Mouse (Mus musculus) intestine, embryonic 15.5 days (tissue): ENCODE data around the gene Il17rd. TPM values are rescaled to one million over a fixed set of nuclear protein-coding genes. Genes with fewer than 3 reads are reported as not detected.

Experiments
- ATAC-seq: fragments of 200-750 bp; cut with Nextera tagmentation; 2 replicates; pipeline ENCODE4 v1.8.0; 2017; ENCODE audit warnings: moderate TSS enrichment, moderate library complexity
- H3K27ac ChIP-seq: fragments of 300-500 bp; sonication (generic); 2 replicates; pipeline ENCODE4 v1.5.1; 2015; ENCODE audit warnings: mild to moderate bottlenecking, inconsistent platforms
- H3K27me3 ChIP-seq: fragments of 300-500 bp; sonication (generic); replicated peaks from 2 replicates; pipeline ENCODE4 v1.6.1; 2015; ENCODE audit warnings: inconsistent platforms
- H3K36me3 ChIP-seq: fragments of 300-500 bp; sonication (generic); 2 replicates; pipeline ENCODE4 v1.6.1; 2015; ENCODE audit warnings: inconsistent platforms
- H3K4me1 ChIP-seq: fragments of 300-500 bp; sonication (generic); replicated peaks from 2 replicates; pipeline ENCODE4 v1.6.1; 2015; ENCODE audit warnings: inconsistent platforms
- H3K4me2 ChIP-seq: fragments of 300-500 bp; sonication (generic); replicated peaks from 2 replicates; pipeline ENCODE4 v1.6.1; 2015; ENCODE audit warnings: mild to moderate bottlenecking, inconsistent platforms
- H3K4me3 ChIP-seq: fragments of 300-500 bp; sonication (generic); replicated peaks from 2 replicates; pipeline ENCODE4 v1.5.1; 2015; ENCODE audit warnings: inconsistent platforms
- H3K9ac ChIP-seq: fragments of 300-500 bp; sonication (generic); 2 replicates; pipeline ENCODE4 v1.6.1; 2015; ENCODE audit warnings: inconsistent platforms
- H3K9me3 ChIP-seq: fragments of 300-500 bp; sonication (generic); 2 replicates; pipeline ENCODE4 v1.6.1; 2016; ENCODE audit warnings: inconsistent platforms
- WGBS: fragments of 180-500 bp; shearing (Covaris S2); methylation state at CpG from one replicate; pipeline ENCODE4 v1.1.7; 2015; 5-methylcytosine and 5-hydroxymethylcytosine counted together
- polyA plus RNA-seq: library from polyadenylated mRNA; unstranded; fragments of >200 nt; fragmentation: Nextera tagmentation; extraction: Ambion mirVana; gene quantifications from 2 replicates; pipeline ENCODE4 v1.2.1, GENCODE M21; 2015

Il17rd gene
- polyA plus RNA-seq, 1 experiment from 2014 or later = 1.9 TPM

- 65% methylated on average over 4 of the region's 4 CpGs for WGBS
- no peak overlapping the region for H3K4me3 ChIP-seq
- H3K27ac ChIP-seq = no peak overlapping the region
- H3K36me3 ChIP-seq = no peaks in the 10 kb centered on the region
- no peak for ATAC-seq
- H3K4me2 ChIP-seq = no peak overlapping the region
- no peaks in the 10 kb centered on the region for H3K4me1 ChIP-seq
- no peak overlapping the region for H3K9ac ChIP-seq
- H3K9me3 ChIP-seq = no peaks in the 10 kb centered on the region
- no peaks in the 10 kb centered on the region for H3K27me3 ChIP-seq
Observed at GRCm38 (mm10) chr14:27024664-27025063, 14.1 kb upstream of the Il17rd start.

GRCm38 (mm10) chr14:27029771-27030173 lies 9.0 kb upstream of the Il17rd start:
- 2% methylated on average over 15 of the region's 15 CpGs for WGBS
- H3K27ac ChIP-seq = no peak overlapping the region
- H3K9ac ChIP-seq = no peak overlapping the region
- H3K4me3 ChIP-seq = no peak overlapping the region
- ATAC-seq = peak; percentile 65
- no peaks in the 10 kb centered on the region for H3K9me3 ChIP-seq
- H3K4me2 ChIP-seq = no peak overlapping the region
- H3K27me3 ChIP-seq = no peaks in the 10 kb centered on the region
- H3K36me3 ChIP-seq = no peaks in the 10 kb centered on the region
- no peaks in the 10 kb centered on the region for H3K4me1 ChIP-seq

GRCm38 (mm10) chr14:27031142-27031541 lies 7.6 kb upstream of the Il17rd start:
- Histone ChIP-seq H3K27me3 (no peaks in the 10 kb centered on the region), H3K4me1 (no peaks in the 10 kb centered on the region), H3K27ac (no peak overlapping the region), H3K4me3 (no peak overlapping the region), H3K9me3 (no peaks in the 10 kb centered on the region), H3K4me2 (no peak overlapping the region), H3K36me3 (no peaks in the 10 kb centered on the region), H3K9ac (no peak overlapping the region)
- no peak for ATAC-seq
- WGBS = 23% methylated on average over 4 of the region's 4 CpGs

- 71% methylated on average over 1 of the region's 1 CpGs for WGBS
- Histone ChIP-seq H3K36me3 (no peaks in the 10 kb centered on the region), H3K9me3 (no peaks in the 10 kb centered on the region), H3K4me3 (no peak overlapping the region), H3K27me3 (no peaks in the 10 kb centered on the region), H3K4me1 (peaks cover 5% of the 10 kb centered on the region), H3K27ac (no peak overlapping the region), H3K9ac (no peak overlapping the region), H3K4me2 (no peak overlapping the region)
- ATAC-seq = no peak
Observed at GRCm38 (mm10) chr14:27037513-27037912, 1.2 kb upstream of the Il17rd start.

- 1% methylated on average over 51 of the region's 59 CpGs for WGBS
- peak overlapping the region; percentile 61 for H3K27ac ChIP-seq
- peaks cover 18% of the 10 kb centered on the region for H3K4me1 ChIP-seq
- peak overlapping the region; percentile 88 for H3K4me3 ChIP-seq
- no peaks in the 10 kb centered on the region for H3K9me3 ChIP-seq
- peak; percentile 60 for ATAC-seq
- H3K27me3 ChIP-seq = no peaks in the 10 kb centered on the region
- peak overlapping the region; percentile 76 for H3K9ac ChIP-seq
- H3K36me3 ChIP-seq = no peaks in the 10 kb centered on the region
- H3K4me2 ChIP-seq = peak overlapping the region; percentile 90
Observed at GRCm38 (mm10) chr14:27039281-27040248, 824 bp downstream of the Il17rd start.

- no peak overlapping the region for H3K27ac ChIP-seq
- no peaks in the 10 kb centered on the region for H3K9me3 ChIP-seq
- H3K4me2 ChIP-seq = peak overlapping the region; percentile 90; the same call in 1 of the 2 replicates
- ATAC-seq = no peak
- H3K36me3 ChIP-seq = no peaks in the 10 kb centered on the region
- H3K27me3 ChIP-seq = no peaks in the 10 kb centered on the region
- 26% methylated on average over 12 of the region's 12 CpGs for WGBS
- peaks cover 25% of the 10 kb centered on the region for H3K4me1 ChIP-seq
- no peak overlapping the region for H3K9ac ChIP-seq
- H3K4me3 ChIP-seq = 0 out of 2 replicates have a peak overlapping the region, but pooled peaks have one; percentile 6
Observed at GRCm38 (mm10) chr14:27040451-27040850, 1.7 kb downstream of the Il17rd start.

- no peak for ATAC-seq
- no peak overlapping the region for H3K27ac ChIP-seq
- no peaks in the 10 kb centered on the region for H3K36me3 ChIP-seq
- WGBS = 56% methylated on average over 8 of the region's 8 CpGs
- no peak overlapping the region for H3K4me3 ChIP-seq
- H3K4me2 ChIP-seq = no peak overlapping the region
- H3K4me1 ChIP-seq = peaks cover 25% of the 10 kb centered on the region
- no peaks in the 10 kb centered on the region for H3K9me3 ChIP-seq
- no peaks in the 10 kb centered on the region for H3K27me3 ChIP-seq
- H3K9ac ChIP-seq = no peak overlapping the region
Observed at GRCm38 (mm10) chr14:27042280-27042983, 3.7 kb downstream of the Il17rd start.

- H3K9me3 ChIP-seq = no peaks in the 10 kb centered on the region
- no peak overlapping the region for H3K9ac ChIP-seq
- H3K4me2 ChIP-seq = no peak overlapping the region
- peaks cover 25% of the 10 kb centered on the region for H3K4me1 ChIP-seq
- no peak overlapping the region for H3K27ac ChIP-seq
- no peaks in the 10 kb centered on the region for H3K36me3 ChIP-seq
- H3K27me3 ChIP-seq = no peaks in the 10 kb centered on the region
- 42% methylated on average over 5 of the region's 5 CpGs for WGBS
- no peak overlapping the region for H3K4me3 ChIP-seq
- ATAC-seq = no peak
Observed at GRCm38 (mm10) chr14:27043416-27043815, 4.7 kb downstream of the Il17rd start.

GRCm38 (mm10) chr14:27044221-27044966 lies 5.7 kb downstream of the Il17rd start:
- Histone ChIP-seq H3K4me3 (no peak overlapping the region), H3K9ac (no peak overlapping the region), H3K9me3 (no peaks in the 10 kb centered on the region), H3K27me3 (no peaks in the 10 kb centered on the region), H3K4me1 (peaks cover 25% of the 10 kb centered on the region), H3K4me2 (peak overlapping the region; percentile 34), H3K27ac (peak overlapping the region; percentile 75), H3K36me3 (no peaks in the 10 kb centered on the region)
- peak; percentile 62 for ATAC-seq
- 5% methylated on average over 11 of the region's 11 CpGs for WGBS

GRCm38 (mm10) chr14:27044967-27045361 lies 6.2 kb downstream of the Il17rd start:
- ATAC-seq = 0 out of 2 replicates have a peak, but pooled peaks have one; percentile 35
- no peak overlapping the region for H3K4me3 ChIP-seq
- H3K4me2 ChIP-seq = peak overlapping the region; percentile 34
- H3K27ac ChIP-seq = peak overlapping the region; percentile 75
- peaks cover 21% of the 10 kb centered on the region for H3K4me1 ChIP-seq
- WGBS = 18% methylated on average over 2 of the region's 2 CpGs
- H3K9me3 ChIP-seq = no peaks in the 10 kb centered on the region
- no peaks in the 10 kb centered on the region for H3K36me3 ChIP-seq
- no peak overlapping the region for H3K9ac ChIP-seq
- H3K27me3 ChIP-seq = no peaks in the 10 kb centered on the region

- ATAC-seq = no peak
- H3K4me2 ChIP-seq = no peak overlapping the region
- H3K4me1 ChIP-seq = peaks cover 21% of the 10 kb centered on the region
- no peak overlapping the region for H3K27ac ChIP-seq
- H3K9me3 ChIP-seq = no peaks in the 10 kb centered on the region
- H3K9ac ChIP-seq = no peak overlapping the region
- no peaks in the 10 kb centered on the region for H3K36me3 ChIP-seq
- H3K4me3 ChIP-seq = no peak overlapping the region
- WGBS = 74% methylated on average over 8 of the region's 8 CpGs
- H3K27me3 ChIP-seq = no peaks in the 10 kb centered on the region
Observed at GRCm38 (mm10) chr14:27048231-27048956, 9.7 kb downstream of the Il17rd start.
